Mouse (Mus musculus): ENCODE data around the gene Col16a1.

DNA sequence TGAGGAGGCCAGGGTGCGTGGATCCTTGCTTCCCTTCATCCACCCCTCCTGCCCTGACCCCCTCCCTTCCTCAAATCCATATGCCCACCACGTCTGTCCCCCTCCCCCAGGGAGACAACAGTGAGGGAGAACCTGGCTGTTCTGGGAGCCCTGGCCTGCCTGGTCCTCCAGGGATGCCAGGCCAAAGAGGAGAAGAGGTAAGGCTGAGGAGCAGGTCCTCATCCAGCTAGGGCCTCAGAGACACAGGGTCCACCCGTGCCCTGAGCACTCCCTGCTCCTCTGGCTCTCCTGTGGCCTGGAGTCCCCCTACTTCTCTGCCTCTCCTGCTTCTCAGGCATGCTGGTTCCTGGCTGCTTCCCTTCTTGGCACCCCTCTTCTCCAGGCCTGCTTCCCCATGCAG is 31.9 kb downstream of the Col16a1 start:
- no peak for TF ChIP-seq POLR2A (IDR thresholded peaks at IDR 0.05; ENCODE audit: borderline replicate concordance, insufficient read depth, low read length)
- no peak for TF ChIP-seq CTCF (IDR thresholded peaks at IDR 0.05; ENCODE audit: borderline replicate concordance, insufficient read depth, low read depth, low read length)

Measured in cerebellum, adult 2 months (tissue).